Mouse (Mus musculus) hindbrain, embryonic 15.5 days (tissue): ENCODE data around the gene Prkd3. TPM values are rescaled to one million over a fixed set of nuclear protein-coding genes. Genes with fewer than 3 reads are reported as not detected.

Experiments used
- ATAC-seq: fragments of 200-750 bp; cut with Nextera tagmentation; 2 replicates; pipeline ENCODE4 v1.8.0; 2017; ENCODE audit warnings: low read depth, moderate number of reproducible peaks, moderate TSS enrichment; ENCODE audit not compliant: low FRiP score
- H3K27ac ChIP-seq: fragments of 300-500 bp; sonication (generic); replicated peaks from 2 replicates; pipeline ENCODE4 v1.5.1; 2015; ENCODE audit warnings: mild to moderate bottlenecking, inconsistent platforms
- H3K27me3 ChIP-seq: fragments of 300-500 bp; sonication (generic); 2 replicates; pipeline ENCODE4 v1.6.1; 2015; ENCODE audit warnings: control low read depth, inconsistent platforms
- H3K36me3 ChIP-seq: fragments of 300-500 bp; sonication (generic); 2 replicates; pipeline ENCODE4 v1.6.1; 2015; ENCODE audit warnings: control low read depth, inconsistent platforms
- H3K4me1 ChIP-seq: fragments of 300-500 bp; sonication (generic); replicated peaks from 2 replicates; pipeline ENCODE4 v1.6.1; 2015; ENCODE audit warnings: control low read depth, inconsistent platforms
- H3K4me2 ChIP-seq: fragments of 300-500 bp; sonication (generic); 2 replicates; pipeline ENCODE4 v1.6.1; 2015; ENCODE audit warnings: moderate library complexity, mild to moderate bottlenecking, inconsistent platforms
- H3K4me3 ChIP-seq: fragments of 300-500 bp; sonication (generic); 2 replicates; pipeline ENCODE4 v1.5.1; 2015; ENCODE audit warnings: mild to moderate bottlenecking, inconsistent platforms
- H3K9ac ChIP-seq: fragments of 300-500 bp; sonication (generic); 2 replicates; pipeline ENCODE4 v1.6.1; 2015; ENCODE audit warnings: inconsistent platforms
- H3K9me3 ChIP-seq: fragments of 300-500 bp; sonication (generic); 2 replicates; pipeline ENCODE4 v1.6.1; 2016; ENCODE audit warnings: control low read depth, inconsistent platforms
- WGBS: fragments of 180-500 bp; shearing (Covaris S2); methylation state at CpG from one replicate; pipeline ENCODE4 v1.1.7; 2015; 5-methylcytosine and 5-hydroxymethylcytosine counted together
- polyA plus RNA-seq: library from polyadenylated mRNA; unstranded; fragments of >200 nt; fragmentation: Nextera tagmentation; extraction: Ambion mirVana; gene quantifications from 2 replicates; pipeline ENCODE4 v1.2.1, GENCODE M21; 2015

Prkd3 gene
- polyA plus RNA-seq: 12.8 and 13.5 TPM in 2 replicates

DNA sequence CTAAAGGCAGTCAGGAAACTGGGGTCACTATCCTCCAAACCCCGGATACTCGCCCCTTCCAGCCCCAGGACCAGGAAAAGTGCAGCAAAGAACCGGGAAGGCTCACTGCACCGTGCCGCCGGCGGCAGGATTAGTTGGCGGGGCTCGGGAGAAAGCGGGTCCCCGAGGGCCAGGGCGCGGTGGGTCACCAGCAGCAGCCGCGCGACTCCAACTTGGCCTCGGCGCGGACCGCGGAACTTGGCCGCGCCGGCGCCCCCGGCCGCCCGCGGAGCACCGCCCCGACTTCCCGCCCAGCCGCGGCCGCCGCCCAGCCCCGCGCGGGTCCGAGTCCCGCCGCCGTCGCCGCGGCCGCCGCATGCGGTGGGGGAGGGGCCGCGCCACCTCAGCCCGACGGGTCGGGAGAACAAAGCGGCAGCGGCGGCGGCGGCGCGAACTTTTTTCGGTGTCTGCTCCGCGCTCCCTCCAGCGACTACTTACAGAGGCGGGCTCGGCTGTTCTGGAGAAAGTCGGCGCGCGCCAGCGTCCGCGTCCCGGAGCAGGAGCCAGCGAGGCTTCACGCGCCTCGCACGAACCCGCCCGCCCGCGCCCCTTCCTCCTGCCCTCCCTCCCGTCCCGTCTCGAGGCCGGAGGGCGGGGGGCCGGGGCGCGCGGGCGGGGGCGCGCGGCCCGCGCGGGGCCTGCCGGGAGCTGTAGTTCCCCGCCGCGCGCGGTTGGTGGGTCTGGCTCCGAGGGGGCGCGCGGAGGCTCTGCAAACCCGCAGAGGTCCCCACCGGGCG lies at the start of gene Prkd3:
Prkd3 (minus strand) TSS at position 609 of the 776 bp plus-strand sequence.
- H3K27ac ChIP-seq: peak within 1 kb of the TSS; percentile 81
- under 1% methylated on average over 82 of the region's 113 CpGs for WGBS
- peak within 1 kb of the TSS; percentile 66 for H3K9ac ChIP-seq
- peak within 1 kb of the TSS; percentile 91 for H3K4me2 ChIP-seq
- H3K9me3 ChIP-seq: no peaks in the 10 kb centered on the region
- H3K4me3 ChIP-seq: peak within 1 kb of the TSS; percentile 81
- H3K36me3 ChIP-seq: no peaks in the 10 kb centered on the region
- peak; percentile 95 for ATAC-seq
- peaks cover 24% of the 10 kb centered on the region for H3K4me1 ChIP-seq
- peaks cover 6% of the 10 kb centered on the region; the same call in 1 of the 2 replicates for H3K27me3 ChIP-seq

DNA sequence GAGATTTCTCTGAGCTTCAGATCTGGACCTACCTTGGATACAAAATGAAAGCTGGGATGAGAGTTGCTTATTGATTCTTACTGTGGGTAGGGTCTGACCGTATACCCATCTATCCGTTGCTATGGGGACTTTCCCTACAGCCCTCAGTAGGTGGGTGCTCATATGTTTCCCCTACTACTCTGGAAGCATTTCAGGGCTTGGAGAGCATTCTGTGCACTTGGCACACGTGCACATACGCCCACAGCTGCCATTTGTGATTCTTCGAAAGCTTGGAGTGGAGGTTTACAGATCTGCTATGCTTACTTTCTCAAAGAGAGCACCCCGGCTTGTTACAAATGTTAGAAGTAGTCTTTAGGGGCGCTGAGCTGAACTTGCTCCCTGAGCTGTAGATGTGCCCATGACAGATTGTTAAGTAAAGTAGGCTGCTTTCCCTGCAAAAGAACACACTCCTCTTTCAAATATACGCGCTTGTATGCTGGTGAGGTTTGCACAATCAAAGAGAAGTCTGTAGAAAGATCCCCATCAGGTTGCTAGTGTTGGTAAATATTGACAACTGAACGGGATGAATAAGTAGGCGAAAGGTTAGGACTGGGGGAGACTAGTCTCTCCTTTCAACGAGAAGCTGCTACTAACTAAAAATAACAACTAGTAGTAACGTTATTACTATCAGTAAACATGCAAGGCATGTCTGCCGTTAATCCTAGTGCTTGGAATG lies 49.3 kb upstream of the Prkd3 start:
- no peak overlapping the region for H3K4me3 ChIP-seq
- H3K9ac ChIP-seq: no peak overlapping the region
- no peak overlapping the region for H3K27ac ChIP-seq
- no peaks in the 10 kb centered on the region for H3K9me3 ChIP-seq
- 85% methylated on average over 14 of the region's 14 CpGs for WGBS
- no peaks in the 10 kb centered on the region for H3K27me3 ChIP-seq
- H3K4me2 ChIP-seq: no peak overlapping the region
- H3K36me3 ChIP-seq: no peaks in the 10 kb centered on the region
- no peak for ATAC-seq
- 0 out of 2 replicates have a peak, but pooled peaks cover 2% of the 10 kb centered on the region for H3K4me1 ChIP-seq

DNA sequence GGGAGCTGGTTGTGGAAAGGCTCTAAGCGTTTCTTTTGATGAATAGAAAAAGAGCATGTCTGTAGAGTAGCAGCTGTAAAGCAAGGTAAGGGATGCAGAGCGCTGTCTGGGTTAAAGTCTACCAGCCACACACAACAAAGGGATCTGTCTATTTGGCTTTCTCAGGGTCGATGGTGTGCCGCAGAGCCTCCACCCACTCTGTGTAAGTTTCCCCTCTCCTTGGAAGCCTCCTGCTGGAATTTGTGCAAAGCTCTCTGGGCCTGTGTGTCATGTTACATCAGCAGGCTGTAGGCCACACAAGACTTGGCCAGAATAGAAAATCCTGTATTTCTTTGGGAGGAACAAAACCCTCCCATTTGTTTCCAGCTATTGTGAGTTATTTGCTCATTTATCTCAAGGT lies 48.4 kb upstream of the Prkd3 start:
- Histone ChIP-seq H3K9me3 (no peaks in the 10 kb centered on the region), H3K36me3 (no peaks in the 10 kb centered on the region), H3K4me3 (no peak overlapping the region), H3K4me2 (no peak overlapping the region), H3K27me3 (no peaks in the 10 kb centered on the region), H3K9ac (no peak overlapping the region), H3K27ac (peak overlapping the region; percentile 35; the same call in 1 of the 2 replicates), H3K4me1 (0 out of 2 replicates have a peak, but pooled peaks cover 2% of the 10 kb centered on the region)
- 31% methylated on average over 4 of the region's 4 CpGs for WGBS
- no peak for ATAC-seq

DNA sequence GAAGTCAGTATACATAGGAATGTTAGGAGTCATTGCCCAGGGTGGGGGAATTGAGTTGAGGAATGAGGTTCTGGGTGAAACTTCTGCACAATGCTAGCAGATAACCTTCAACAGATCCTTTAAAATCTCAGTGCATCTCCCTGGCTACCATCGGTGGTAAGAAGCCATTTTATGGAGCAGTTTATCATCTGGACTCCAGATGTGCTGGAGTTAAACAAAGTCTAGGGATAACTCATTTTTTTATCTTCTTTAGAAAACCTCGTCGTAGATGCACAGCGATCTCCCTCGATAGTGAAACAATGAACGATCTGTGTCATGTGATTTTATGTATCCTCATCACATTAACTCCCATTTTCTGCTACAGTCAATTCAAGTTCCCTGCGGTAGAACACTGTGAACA lies 48.0 kb upstream of the Prkd3 start:
- WGBS: 53% methylated on average over 7 of the region's 7 CpGs
- no peaks in the 10 kb centered on the region for H3K36me3 ChIP-seq

DNA sequence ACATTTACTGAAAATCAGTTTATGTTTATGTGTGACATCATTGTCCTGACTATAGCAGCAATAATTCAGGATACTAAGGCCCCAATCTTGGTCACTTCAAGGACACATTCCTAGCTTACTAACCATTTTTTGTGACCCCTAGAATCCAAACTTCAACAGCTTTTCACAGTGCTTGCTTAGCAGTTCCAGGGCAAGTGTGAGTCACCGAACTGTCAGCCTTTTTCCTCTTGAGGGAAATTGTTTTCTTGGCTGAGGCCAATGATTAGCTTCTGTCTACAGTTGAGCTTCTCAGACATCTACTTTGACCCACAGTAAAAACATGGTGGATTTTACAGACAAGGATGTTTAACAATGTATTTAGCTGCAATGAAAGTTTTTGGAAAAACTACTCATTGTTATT lies 43.6 kb upstream of the Prkd3 start:
- H3K9me3 ChIP-seq: no peaks in the 10 kb centered on the region
- WGBS: 85% methylated on average over 1 of the region's 1 CpGs
- no peak overlapping the region for H3K9ac ChIP-seq
- ATAC-seq: no peak
- no peak overlapping the region for H3K4me2 ChIP-seq
- no peaks in the 10 kb centered on the region for H3K36me3 ChIP-seq
- no peak overlapping the region for H3K4me3 ChIP-seq
- H3K27ac ChIP-seq: no peak overlapping the region
- H3K27me3 ChIP-seq: no peaks in the 10 kb centered on the region
- H3K4me1 ChIP-seq: 0 out of 2 replicates have a peak, but pooled peaks cover 2% of the 10 kb centered on the region

More for the DNA sequence above, 48.0 kb upstream of the Prkd3 start:
- Histone ChIP-seq H3K4me2 (no peak overlapping the region), H3K4me3 (no peak overlapping the region), H3K27me3 (no peaks in the 10 kb centered on the region), H3K9ac (no peak overlapping the region), H3K4me1 (0 out of 2 replicates have a peak, but pooled peaks cover 2% of the 10 kb centered on the region), H3K27ac (0 out of 2 replicates have a peak overlapping the region, but pooled peaks have one; percentile 35), H3K9me3 (no peaks in the 10 kb centered on the region)
- no peak for ATAC-seq

DNA sequence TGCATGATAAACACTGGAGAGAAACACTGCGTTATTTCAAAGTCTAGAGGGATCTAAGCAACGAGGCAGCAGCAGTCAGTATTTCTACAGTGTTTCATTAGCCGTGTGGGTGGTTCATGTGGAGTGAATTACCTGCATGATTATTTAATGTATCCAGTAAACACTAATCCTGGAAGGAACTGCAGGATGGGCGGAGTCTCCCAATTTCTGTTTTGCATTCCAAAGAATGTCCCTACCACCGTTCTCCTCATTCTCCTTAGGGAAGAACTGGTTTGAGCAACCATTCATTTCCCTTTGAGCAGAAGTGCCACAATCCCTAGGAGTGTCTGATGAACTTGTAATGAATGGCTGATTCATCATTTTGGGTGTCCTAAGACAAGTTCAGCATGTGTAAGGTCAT lies 39.6 kb upstream of the Prkd3 start:
- H3K36me3 ChIP-seq: no peaks in the 10 kb centered on the region
- H3K4me2 ChIP-seq: no peak overlapping the region
- ATAC-seq: no peak
- no peaks in the 10 kb centered on the region for H3K4me1 ChIP-seq
- WGBS: 76% methylated on average over 5 of the region's 5 CpGs
- no peak overlapping the region for H3K9ac ChIP-seq
- H3K27ac ChIP-seq: no peak overlapping the region
- no peaks in the 10 kb centered on the region for H3K9me3 ChIP-seq
- no peak overlapping the region for H3K4me3 ChIP-seq
- H3K27me3 ChIP-seq: no peaks in the 10 kb centered on the region

DNA sequence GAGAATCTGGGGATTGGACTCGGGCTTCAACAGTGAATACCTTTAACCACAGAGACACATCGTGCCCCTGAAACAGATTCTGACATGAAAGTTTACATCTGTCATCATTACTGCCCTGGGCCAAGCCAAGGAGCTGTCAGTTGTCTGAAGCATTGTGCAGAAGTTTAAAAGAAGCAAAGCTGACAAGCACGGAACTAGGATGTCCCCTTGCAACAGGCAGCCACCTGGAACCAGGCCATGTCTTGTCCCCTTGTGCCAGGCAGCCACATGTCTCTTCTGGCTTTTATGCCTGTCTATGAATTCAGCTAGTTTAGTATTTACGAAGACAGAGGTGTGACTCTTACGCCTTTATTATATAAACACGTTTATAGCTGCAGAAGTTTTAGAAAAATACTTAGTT lies 37.7 kb upstream of the Prkd3 start:
- Histone ChIP-seq H3K9ac (no peak overlapping the region), H3K36me3 (no peaks in the 10 kb centered on the region), H3K9me3 (no peaks in the 10 kb centered on the region), H3K27ac (no peak overlapping the region), H3K27me3 (no peaks in the 10 kb centered on the region), H3K4me3 (no peak overlapping the region), H3K4me1 (peaks cover 5% of the 10 kb centered on the region), H3K4me2 (no peak overlapping the region)
- WGBS: 66% methylated on average over 6 of the region's 6 CpGs
- no peak for ATAC-seq

DNA sequence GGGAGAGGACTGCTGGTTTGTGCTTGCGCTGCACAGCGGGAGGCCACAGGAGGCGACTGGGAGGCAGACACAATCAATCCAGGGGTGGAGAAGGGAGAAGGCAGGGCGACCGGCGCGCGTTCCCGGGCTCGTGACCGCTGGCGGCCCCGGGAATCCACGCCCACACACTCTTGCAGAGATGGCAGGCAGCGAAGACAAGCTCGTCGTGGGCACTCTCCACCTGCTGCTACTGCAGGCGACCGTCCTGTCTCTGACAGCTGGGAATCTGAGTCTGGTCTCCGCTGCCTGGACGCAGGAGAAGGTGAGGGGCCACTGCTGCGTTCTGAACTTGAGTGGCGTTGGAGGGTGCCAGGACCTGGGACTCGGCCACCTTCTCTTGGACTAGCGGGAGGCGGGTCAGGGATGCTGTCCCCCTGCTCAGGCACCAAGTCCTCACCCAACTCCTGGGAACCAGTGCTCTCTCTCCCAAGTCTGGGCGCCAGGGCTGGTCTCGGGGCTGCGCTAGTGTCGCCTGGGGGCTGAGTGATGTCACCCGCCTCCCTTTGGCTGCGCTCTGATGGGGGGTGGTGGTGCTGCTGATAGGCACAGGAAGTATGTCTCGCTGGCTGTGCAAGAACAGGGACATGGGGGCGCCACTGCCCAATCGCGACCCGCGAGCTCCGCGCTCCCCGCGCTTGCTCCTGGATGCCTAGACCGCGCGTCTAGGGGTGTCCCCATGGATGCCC lies 31.6 kb upstream of the Prkd3 start:
- peak overlapping the region; percentile 58 for H3K9ac ChIP-seq
- H3K27me3 ChIP-seq: no peaks in the 10 kb centered on the region
- peak overlapping the region; percentile 62 for H3K4me3 ChIP-seq
- H3K4me1 ChIP-seq: peaks cover 13% of the 10 kb centered on the region
- ATAC-seq: peak; percentile 95
- peak overlapping the region; percentile 77 for H3K27ac ChIP-seq
- H3K36me3 ChIP-seq: no peaks in the 10 kb centered on the region
- H3K4me2 ChIP-seq: peak overlapping the region; percentile 70
- WGBS: under 1% methylated on average over 45 of the region's 45 CpGs
- H3K9me3 ChIP-seq: no peaks in the 10 kb centered on the region

DNA sequence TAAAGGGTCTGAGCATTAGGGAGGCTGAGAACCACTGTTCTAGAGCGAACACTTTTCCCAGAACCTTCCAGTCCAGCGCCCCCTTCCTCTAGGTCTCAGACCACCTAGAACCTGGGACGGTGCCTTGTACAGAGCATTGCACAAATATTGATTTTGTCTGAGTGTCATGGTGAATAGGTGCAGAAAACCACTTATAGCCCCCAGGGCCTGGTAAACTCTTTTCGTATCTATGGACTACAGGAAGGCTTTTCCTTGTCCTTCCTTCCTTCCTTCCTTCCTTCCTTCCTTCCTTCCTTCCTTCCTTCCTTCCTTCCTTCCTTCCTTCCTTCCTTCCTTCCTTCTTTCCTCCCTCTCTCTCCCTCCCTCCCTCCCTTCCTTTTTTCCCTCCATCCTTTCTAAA lies 31.0 kb upstream of the Prkd3 start, which contains the start of gene Qpct:
Qpct (plus strand) TSS at position 301 of the 400 bp plus-strand sequence.
- Histone ChIP-seq H3K4me3 (peak within 1 kb of the TSS; percentile 62), H3K36me3 (no peaks in the 10 kb centered on the region), H3K27ac (peak within 1 kb of the TSS; percentile 77), H3K9me3 (no peaks in the 10 kb centered on the region), H3K9ac (peak within 1 kb of the TSS; percentile 58), H3K4me1 (peaks cover 13% of the 10 kb centered on the region), H3K27me3 (no peaks in the 10 kb centered on the region), H3K4me2 (peak within 1 kb of the TSS; percentile 70)
- no peak for ATAC-seq
- 66% methylated on average over 4 of the region's 4 CpGs for whole genome bisulfite sequencing

DNA sequence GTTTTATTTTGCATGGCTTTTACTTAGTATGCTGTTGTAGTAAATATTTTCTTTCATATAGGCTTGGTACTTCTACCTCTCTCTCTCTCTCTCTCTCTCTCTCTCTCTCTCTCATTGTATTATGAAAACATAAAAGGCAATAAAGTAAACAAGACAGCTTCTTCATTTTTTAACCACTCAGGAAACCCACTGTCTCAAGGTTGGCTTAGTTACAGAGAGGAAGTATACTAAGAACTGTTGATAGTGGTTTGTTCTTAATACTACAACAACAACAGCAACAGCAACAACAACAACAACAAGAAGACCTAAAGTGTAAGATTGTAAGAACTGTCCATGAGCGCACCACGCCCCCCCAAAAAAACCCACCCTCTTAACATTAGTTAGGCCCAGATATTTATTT lies 23.1 kb upstream of the Prkd3 start:
- ATAC-seq: no peak
- H3K9me3 ChIP-seq: no peaks in the 10 kb centered on the region
- H3K27ac ChIP-seq: no peak overlapping the region
- no peak overlapping the region for H3K9ac ChIP-seq
- no peak overlapping the region for H3K4me2 ChIP-seq
- no peaks in the 10 kb centered on the region for H3K4me1 ChIP-seq
- no peaks in the 10 kb centered on the region for H3K27me3 ChIP-seq
- no peak overlapping the region for H3K4me3 ChIP-seq
- WGBS: 98% methylated on average over 2 of the region's 2 CpGs
- no peaks in the 10 kb centered on the region for H3K36me3 ChIP-seq

DNA sequence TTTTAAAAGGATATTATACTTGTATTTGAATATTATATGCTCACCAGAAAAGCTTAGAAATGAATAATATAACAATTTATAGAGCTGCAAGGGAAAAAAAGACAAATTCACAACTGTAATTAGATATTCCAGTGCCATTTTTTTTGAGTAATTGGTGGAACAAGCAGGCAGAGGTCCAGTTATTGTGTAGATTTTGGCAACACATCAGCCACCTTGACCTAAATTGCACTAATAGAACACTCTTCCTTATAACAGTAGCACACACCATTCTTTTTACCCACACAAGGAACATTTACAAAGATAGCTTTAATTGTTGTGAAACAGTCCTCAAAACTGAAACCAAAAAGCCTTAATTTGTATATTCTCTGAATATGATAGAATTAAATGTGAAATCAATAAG lies 19.0 kb upstream of the Prkd3 start:
- Histone ChIP-seq H3K27me3 (no peaks in the 10 kb centered on the region), H3K4me1 (no peaks in the 10 kb centered on the region), H3K4me2 (no peak overlapping the region), H3K36me3 (no peaks in the 10 kb centered on the region), H3K27ac (no peak overlapping the region), H3K9me3 (no peaks in the 10 kb centered on the region), H3K4me3 (no peak overlapping the region), H3K9ac (no peak overlapping the region)
- no peak for ATAC-seq

DNA sequence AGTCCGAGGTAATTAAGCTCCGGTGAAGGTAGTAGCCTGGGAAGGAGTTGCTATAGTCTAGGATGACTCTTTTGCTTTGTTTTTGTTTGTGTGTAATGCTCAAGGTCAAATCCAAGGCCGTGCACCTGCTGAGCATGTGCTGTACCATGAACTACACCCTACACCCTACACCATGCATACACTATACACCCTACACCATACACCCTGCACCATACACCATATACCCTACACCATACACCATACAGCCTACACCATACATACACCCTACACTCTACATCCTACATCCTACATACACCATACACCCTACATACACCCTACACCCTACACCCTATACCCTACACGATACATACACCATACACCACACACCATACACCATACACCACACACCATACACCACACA lies 12.2 kb upstream of the Prkd3 start:
- ATAC-seq: no peak
- Histone ChIP-seq H3K4me2 (no peak overlapping the region), H3K4me1 (no peaks in the 10 kb centered on the region), H3K9me3 (no peaks in the 10 kb centered on the region), H3K4me3 (no peak overlapping the region), H3K27ac (no peak overlapping the region), H3K27me3 (no peaks in the 10 kb centered on the region), H3K36me3 (no peaks in the 10 kb centered on the region), H3K9ac (no peak overlapping the region)
- 79% methylated on average over 4 of the region's 4 CpGs for WGBS
